ENCODE assay signal across 8 mouse cellular contexts in genomic region chr11:106272644-106273310, GRCm38 (mm10). TPM values are rescaled to one million over a fixed set of nuclear protein-coding genes. Genes with fewer than 3 reads are reported as not detected.
A peak's percentile ranks its signal among the peaks of the same experiment; 100 is the strongest.
DNase-seq lines count a peak whose midpoint lies in the region; ATAC-seq lines count a peak whose summit lies in the region.

TSS of gene Smarcd2 (minus strand) at chr11:106272972.

- peak within 1 kb of the TSS; percentile 80 to 93 for H3K27ac ChIP-seq in heart, embryonic 14.5 days (replicated peaks in 1 of 2; ENCODE audit: control insufficient read depth in 1 of 2, insufficient read depth in 1 of 2, low read depth in 2 of 2, low read length in 2 of 2)
- H3K27ac ChIP-seq in liver, embryonic 13.5 days, result peak within 1 kb of the TSS; percentile 93
- peak within 1 kb of the TSS; percentile 96 for H3K27ac ChIP-seq in stomach, embryonic 16.5 days (ENCODE audit: low read length)

- H3K27me3 ChIP-seq in heart, embryonic 14.5 days (ENCODE audit: control insufficient read depth, insufficient read depth, low read length), result no peaks in the 10 kb centered on the region
- no peaks in the 10 kb centered on the region for H3K27me3 ChIP-seq in liver, embryonic 13.5 days
- H3K27me3 ChIP-seq in stomach, embryonic 16.5 days (ENCODE audit: control insufficient read depth, insufficient read depth, low read length), result no peaks in the 10 kb centered on the region

- H3K4me1 ChIP-seq in heart, embryonic 14.5 days (ENCODE audit: control insufficient read depth in 2 of 2, insufficient read depth in 2 of 2, low read length in 2 of 2), result peaks cover 11 to 29% of the 10 kb centered on the region in 2 experiments
- H3K4me1 ChIP-seq in liver, embryonic 13.5 days (replicated peaks), result peaks cover 75% of the 10 kb centered on the region
- H3K4me1 ChIP-seq in stomach, embryonic 16.5 days (ENCODE audit: control insufficient read depth, insufficient read depth, low read length), result peaks cover 58% of the 10 kb centered on the region

- H3K36me3 ChIP-seq in heart, embryonic 14.5 days (ENCODE audit: control insufficient read depth, insufficient read depth, low read length), result peaks cover 3% of the 10 kb centered on the region; the same call in 1 of the 2 replicates
- H3K36me3 ChIP-seq in liver, embryonic 13.5 days, result peaks cover 6% of the 10 kb centered on the region
- no peaks in the 10 kb centered on the region for H3K36me3 ChIP-seq in stomach, embryonic 16.5 days (ENCODE audit: control insufficient read depth, insufficient read depth, low read length)

- under 1% methylated on average over 72 of the region's 72 CpGs for WGBS in heart, embryonic 14.5 days
- under 1% methylated on average over 70 of the region's 72 CpGs for WGBS in liver, embryonic 13.5 days (ENCODE audit: insufficient replicate concordance)
- under 1% methylated on average over 72 of the region's 72 CpGs for WGBS in stomach, embryonic 16.5 days

- peak; percentile 97 for DNase-seq in c-Kit-negative CD71-positive TER-119-positive erythroid progenitor cells, embryonic 14.5 days (ENCODE audit: low read depth, low spot score)
- DNase-seq in fibroblast of lung, adult 2 months (ENCODE audit: low read depth), result peak; percentile 97
- peak; percentile 100 for DNase-seq in kidney, postnatal 14 days
- peak; percentile 100 for DNase-seq in liver, embryonic 13.5 days
- DNase-seq in neural tube, embryonic 10.5 days (ENCODE audit: extremely low spot score, low spot score), result peak; percentile 99

- H3K4me2 ChIP-seq in heart, embryonic 14.5 days (ENCODE audit: low read length), result peak within 1 kb of the TSS; percentile 75
- H3K4me2 ChIP-seq in liver, embryonic 13.5 days, result peak within 1 kb of the TSS; percentile 93
- peak within 1 kb of the TSS; percentile 95 for H3K4me2 ChIP-seq in stomach, embryonic 16.5 days (ENCODE audit: low read depth, low read length)

- no peaks in the 10 kb centered on the region for H3K9me3 ChIP-seq in heart, embryonic 14.5 days (ENCODE audit: control insufficient read depth, low read length)
- no peaks in the 10 kb centered on the region for H3K9me3 ChIP-seq in liver, embryonic 13.5 days (replicated peaks)
- no peaks in the 10 kb centered on the region for H3K9me3 ChIP-seq in stomach, embryonic 16.5 days (replicated peaks; ENCODE audit: control insufficient read depth, low read length)

- peak within 1 kb of the TSS; percentile 96 to 97 for H3K4me3 ChIP-seq in heart, embryonic 14.5 days (ENCODE audit: control insufficient read depth in 1 of 2, insufficient read depth in 1 of 2, low read depth in 1 of 2, low read length in 2 of 2)
- peak within 1 kb of the TSS; percentile 98 for H3K4me3 ChIP-seq in liver, embryonic 13.5 days (replicated peaks)
- H3K4me3 ChIP-seq in stomach, embryonic 16.5 days (replicated peaks; ENCODE audit: low read length), result peak within 1 kb of the TSS; percentile 95

- peak; percentile 85 for ATAC-seq in CD4-positive, CD25-positive, alpha-beta regulatory T cell, adult 4 months
- peak; percentile 95 for ATAC-seq in heart, embryonic 14.5 days (ENCODE audit: insufficient number of reproducible peaks, insufficient read depth, low FRiP score, low read depth)
- ATAC-seq in liver, embryonic 13.5 days (ENCODE audit: low read depth), result peak; percentile 92
- ATAC-seq in stomach, embryonic 16.5 days (ENCODE audit: insufficient read depth, low FRiP score), result peak; percentile 95

- peak within 1 kb of the TSS; percentile 98 for H3K9ac ChIP-seq in heart, embryonic 14.5 days (ENCODE audit: low read length)
- H3K9ac ChIP-seq in liver, embryonic 13.5 days, result peak within 1 kb of the TSS; percentile 98
- peak within 1 kb of the TSS; percentile 100 for H3K9ac ChIP-seq in stomach, embryonic 16.5 days (ENCODE audit: low read length)

RNA-seq across cellular contexts. Expression of gene Smarcd2, which starts in this region (rescaled TPM):
- 10 to 100 TPM; 12.3 to 23.7 TPM for polyA plus RNA-seq in CD4-positive, CD25-positive, alpha-beta regulatory T cell, adult 4 months (2017; shearing (Covaris generic))
- polyA plus RNA-seq in heart, embryonic 14.5 days (2014; fragmentation: Nextera tagmentation; extraction: Ambion mirVana), result 18.1 and 22.9 TPM in 2 replicates
- polyA plus RNA-seq in liver, embryonic 13.5 days (2015; fragmentation: Nextera tagmentation; extraction: Ambion mirVana), result 27.8 and 29.2 TPM in 2 replicates
- 53.8 and 58.1 TPM in 2 replicates for polyA plus RNA-seq in stomach, embryonic 16.5 days (2015; fragmentation: Nextera tagmentation; extraction: Ambion mirVana)

Comparison
In these comparisons a context has a peak if more than half of its experiments do, and no peak if none do; other contexts are left out.
1. Peak in every context shown above with its lines: DNase-seq, ATAC-seq, H3K4me3 ChIP-seq and H3K27ac ChIP-seq.